Mouse (Mus musculus): ENCODE results near the gene Selenon.

Selenon gene

GRCm38 (mm10) chr4:134578407-134578806, 26.4 kb upstream of the Selenon start:
- no peak for DNase-seq (ENCODE audit: low spot score in 2 of 2)

- DNase-seq (ENCODE audit: low spot score in 2 of 2): no peak
Observed at GRCm38 (mm10) chr4:134577281-134577680, 25.3 kb upstream of the Selenon start.

DNA sequence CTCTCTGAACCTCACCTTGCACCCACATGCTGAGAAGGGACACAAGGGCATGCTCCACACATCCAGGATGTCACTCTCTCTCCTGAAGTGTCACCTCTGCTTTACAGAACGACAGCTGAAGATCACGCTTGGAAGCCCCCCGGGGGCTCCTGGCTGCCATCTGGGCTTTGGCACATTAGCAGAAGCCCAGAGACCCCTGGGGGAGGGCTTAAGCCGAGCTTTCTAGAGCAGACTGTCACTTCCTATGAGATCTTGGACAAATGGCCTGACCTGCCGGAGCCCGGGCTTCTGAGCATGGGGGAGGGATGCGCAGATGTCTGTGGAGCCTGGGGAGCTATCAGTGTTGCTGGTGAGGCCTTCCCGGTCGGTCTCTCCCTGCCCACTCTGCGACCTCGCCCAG, 23.5 kb upstream of the Selenon start:
- DNase-seq (ENCODE audit: low spot score in 2 of 2): no peak

GRCm38 (mm10) chr4:134572449-134573300, 20.7 kb upstream of the Selenon start:
- no peak for DNase-seq (ENCODE audit: low spot score in 2 of 2)

DNA sequence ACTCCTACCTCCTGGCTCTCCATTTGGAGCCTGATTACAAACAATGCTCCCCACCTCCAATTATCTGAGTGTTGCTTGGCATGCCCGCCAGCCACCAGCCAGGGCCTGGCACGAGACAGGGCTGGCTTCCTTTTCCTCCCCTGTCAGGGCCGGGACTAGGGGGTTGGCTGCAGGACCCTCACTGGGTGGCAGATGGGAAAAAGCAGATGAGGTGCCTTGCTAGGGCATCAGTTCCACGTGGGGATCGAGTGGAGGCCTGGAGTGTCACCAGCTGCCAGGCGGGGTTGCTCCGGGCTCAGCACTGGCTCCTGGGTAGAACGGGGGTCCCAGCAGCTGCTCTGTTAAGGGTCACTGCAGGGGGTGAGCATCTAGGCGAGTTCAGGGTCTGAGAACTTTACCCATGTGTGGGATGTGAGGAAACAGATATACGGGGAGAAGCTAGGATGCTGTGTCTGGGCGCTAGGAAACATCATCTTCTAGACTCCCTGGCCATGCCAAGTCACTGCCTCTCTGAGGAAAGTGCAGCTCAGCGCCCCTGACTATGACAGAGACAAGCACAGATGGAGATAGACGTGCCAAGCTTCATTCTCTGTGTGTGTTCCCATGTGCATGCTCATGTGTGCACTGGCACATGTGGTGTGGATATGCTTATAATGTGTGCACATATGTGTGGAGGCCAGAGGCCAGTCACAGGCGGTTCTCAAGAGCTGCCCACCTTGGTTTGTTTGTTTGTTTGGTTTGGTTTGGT, 18.9 kb upstream of the Selenon start:
- no peak for DNase-seq (ENCODE audit: low spot score in 2 of 2)

GRCm38 (mm10) chr4:134569831-134570230, 17.9 kb upstream of the Selenon start:
- no peak for DNase-seq (ENCODE audit: low spot score in 2 of 2)

DNA sequence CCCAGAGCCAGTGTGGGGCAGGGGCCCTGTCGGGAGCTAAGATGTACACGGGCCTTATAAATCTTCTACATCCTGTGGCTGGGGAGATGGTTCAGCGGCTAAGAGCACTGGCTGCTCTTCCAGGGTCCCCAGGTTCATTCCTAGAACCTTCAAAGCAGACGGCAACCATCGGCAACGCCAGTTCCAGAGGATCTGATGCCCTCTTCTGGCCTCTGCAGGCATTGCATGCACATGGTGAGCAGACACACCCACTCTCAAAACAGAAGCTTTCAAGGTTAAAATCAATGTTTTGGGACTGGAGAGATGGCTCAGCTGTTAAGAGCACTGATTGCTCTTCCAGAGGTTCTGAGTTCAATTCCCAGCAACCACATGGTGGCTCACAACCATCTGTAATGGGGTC, 17.2 kb upstream of the Selenon start:
- no peak for DNase-seq (ENCODE audit: low spot score in 2 of 2)

- no peak for DNase-seq (ENCODE audit: low spot score in 2 of 2)
Observed at GRCm38 (mm10) chr4:134567377-134568226, 15.6 kb upstream of the Selenon start.

DNA sequence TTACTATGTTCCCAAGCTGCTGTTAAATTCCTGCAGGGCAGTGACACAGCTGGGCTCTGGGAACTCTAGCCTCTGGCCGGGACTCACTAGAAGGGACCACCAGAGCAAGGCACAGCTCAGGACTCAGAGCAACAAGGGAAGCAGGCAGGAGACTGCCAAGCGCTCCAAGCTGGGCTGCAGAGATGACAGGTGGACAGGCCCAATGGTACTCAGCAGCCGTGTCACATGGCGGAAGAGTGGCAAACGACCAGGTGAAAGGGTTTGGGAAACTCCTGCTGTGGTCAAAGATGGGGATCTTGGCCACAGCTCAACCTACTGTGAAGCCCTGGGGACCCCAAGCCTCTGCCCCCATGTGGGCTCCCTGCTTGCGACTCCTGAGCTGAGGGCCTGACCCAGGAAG, 12.1 kb upstream of the Selenon start:
- DNase-seq (ENCODE audit: low spot score in 2 of 2): no peak

DNA sequence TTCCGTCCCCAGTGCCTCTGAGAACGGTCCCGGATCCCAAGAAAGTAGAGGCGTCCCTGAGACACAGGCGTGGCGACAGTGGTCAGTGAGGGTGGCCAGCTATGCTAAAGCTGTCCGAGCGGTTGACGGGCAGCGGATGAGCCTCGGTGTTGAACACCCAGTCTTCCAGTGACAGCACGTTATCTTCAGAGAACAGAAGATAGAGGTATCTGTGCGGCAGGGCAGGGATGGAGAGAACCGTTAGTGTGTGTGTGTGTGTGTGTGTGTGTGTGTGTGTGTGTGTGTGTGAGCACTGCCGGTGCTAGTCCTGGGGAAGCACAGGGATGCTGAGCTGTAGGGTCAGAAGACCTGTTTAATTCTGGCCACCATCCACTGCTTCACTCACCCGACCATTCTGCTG, 11.7 kb upstream of the Selenon start:
- no peak for DNase-seq (ENCODE audit: low spot score in 2 of 2)

DNA sequence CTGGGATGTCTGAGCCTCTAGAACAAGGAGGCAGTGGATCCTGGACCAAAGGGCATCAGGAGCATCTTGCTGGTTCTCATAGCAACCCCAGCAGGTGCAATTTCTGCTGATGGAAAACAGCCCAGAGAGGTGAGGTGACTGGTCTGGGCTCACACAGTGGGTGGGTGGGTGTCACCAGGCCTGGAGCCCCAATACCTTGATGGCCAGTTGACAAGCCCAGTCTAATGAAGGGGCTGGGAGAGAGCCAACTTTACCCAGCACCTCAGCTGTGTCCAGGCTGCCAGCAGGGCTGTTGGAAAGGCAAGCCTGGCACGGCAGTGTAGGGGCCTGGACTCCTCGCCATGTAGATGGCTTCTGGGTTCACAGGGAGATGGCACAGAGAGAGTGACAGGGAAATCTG, 10.0 kb upstream of the Selenon start:
- DNase-seq (ENCODE audit: low spot score in 2 of 2): no peak

DNA sequence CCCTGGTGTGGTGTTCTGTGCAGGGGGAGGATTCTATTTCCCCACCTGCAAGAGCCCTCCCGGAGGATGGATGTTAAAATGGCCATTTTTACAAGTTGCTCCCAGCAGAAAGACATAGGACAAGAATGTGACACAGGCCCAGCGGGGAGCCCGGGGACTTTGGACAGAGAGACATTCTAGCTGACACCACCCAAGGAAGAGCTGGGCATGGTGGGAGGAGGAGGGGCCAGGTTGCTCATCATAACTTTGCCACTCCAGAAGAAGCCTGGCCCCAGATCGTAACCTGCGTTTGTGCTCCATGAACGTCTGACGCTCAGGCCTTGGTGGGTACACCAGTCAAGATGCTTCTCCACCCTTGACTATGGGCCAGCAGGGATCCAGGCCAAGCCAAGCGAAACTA, 8.7 kb upstream of the Selenon start:
- no peak for DNase-seq (ENCODE audit: low spot score in 2 of 2)

- DNase-seq (ENCODE audit: low spot score in 2 of 2): no peak
Observed at GRCm38 (mm10) chr4:134559154-134559553, 7.2 kb upstream of the Selenon start.

- DNase-seq (ENCODE audit: low spot score in 2 of 2): no peak
Observed at GRCm38 (mm10) chr4:134558570-134559113, 6.7 kb upstream of the Selenon start.

- DNase-seq (ENCODE audit: low spot score in 2 of 2): no peak
Observed at GRCm38 (mm10) chr4:134557626-134558249, 5.8 kb upstream of the Selenon start.

DNA sequence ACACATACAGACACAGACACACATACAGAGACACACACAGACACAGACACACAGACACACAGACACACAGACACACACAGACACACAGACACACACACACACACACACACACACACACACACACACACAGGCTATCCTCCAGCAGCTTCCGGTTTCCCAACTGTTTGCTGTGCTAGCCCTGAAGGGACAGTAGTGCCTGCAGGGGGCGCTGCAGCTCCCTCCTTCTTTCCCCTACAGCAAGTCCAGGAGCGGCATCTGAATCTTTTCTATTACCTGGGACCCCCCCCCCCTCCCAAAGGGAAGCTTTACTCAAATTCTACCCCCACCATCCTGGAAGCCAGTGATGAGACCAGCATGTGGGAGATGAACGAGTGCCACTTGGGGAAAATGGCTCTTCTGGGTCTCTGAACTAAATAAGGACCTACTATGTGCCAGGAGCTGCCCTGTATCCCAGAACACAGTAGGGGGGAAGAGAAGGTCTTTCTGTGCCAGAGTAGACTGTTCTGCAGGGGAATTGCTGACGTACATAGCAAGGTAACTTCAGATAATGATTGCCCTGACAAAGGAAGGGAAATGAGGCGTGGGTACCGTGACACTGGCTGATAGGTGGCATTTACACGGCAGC, 4.1 kb upstream of the Selenon start:
- no peak for DNase-seq (ENCODE audit: low spot score in 2 of 2)

DNA sequence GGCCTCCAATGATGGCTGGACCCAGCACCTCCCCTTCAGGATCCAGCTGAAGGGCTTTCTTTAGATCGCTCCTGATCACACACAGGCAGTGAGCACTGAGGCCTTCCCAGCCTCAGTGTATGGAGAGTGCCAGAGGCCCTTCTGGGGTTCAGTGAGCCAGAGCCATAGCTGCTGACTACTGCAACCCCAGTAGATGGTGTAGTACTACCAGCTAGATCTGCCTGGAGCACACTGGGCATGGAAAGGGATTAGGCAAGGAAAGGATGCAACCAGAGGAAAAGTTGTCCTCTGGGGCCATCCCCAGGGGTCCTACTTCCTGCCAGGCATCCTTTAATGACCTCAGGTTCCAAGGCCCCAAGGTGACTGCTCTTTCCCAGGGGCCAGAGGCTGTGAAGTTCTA, 1.7 kb upstream of the Selenon start:
- DNase-seq (ENCODE audit: low spot score in 2 of 2): no peak

- no peak for DNase-seq (ENCODE audit: low spot score in 2 of 2)
Observed at GRCm38 (mm10) chr4:134549899-134550298, 2.1 kb downstream of the Selenon start.

GRCm38 (mm10) chr4:134548169-134548938, 3.6 kb downstream of the Selenon start:
- DNase-seq (ENCODE audit: low spot score in 2 of 2): peak; percentile 38 to 60

Measured in heart, adult 9 months (tissue).